Comparison of ENCODE assay signal across 21 mouse cellular contexts in the genomic region with DNA sequence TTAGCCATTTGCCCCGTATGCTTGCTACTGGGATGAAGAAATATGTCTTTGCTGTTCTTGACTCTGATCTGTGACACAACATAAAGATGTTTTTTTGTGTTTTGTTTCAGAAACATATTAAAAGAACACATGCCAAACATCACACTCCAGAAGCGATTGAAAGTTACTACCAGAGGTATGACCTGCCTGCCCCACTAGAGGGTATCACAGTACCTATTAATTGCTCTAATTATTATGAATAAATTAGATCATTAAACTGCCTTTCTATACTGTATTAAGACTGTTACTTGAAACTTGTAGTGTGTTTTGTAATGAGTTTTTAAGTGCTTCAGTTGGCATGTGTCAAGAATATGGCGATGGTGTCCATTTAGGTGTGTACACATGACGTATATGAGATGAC. TPM values are rescaled to one million over a fixed set of nuclear protein-coding genes. Genes with fewer than 3 reads are reported as not detected.
DNase-seq lines count a peak whose midpoint lies in the region; ATAC-seq and TF ChIP-seq lines count a peak whose summit lies in the region.
"Had no signal": no experiment of that assay in that cellular context is flagged by ENCODE, and none has a peak within 500 bp of the region (broad histone marks: within the 10 kb centered on the region; RNA-seq: fewer than 3 reads in every experiment).

No protein-coding gene starts in this region.

- no peak overlapping the region for H3K4me3 ChIP-seq in heart, adult 2 months
- no peak overlapping the region for H3K4me3 ChIP-seq in heart, embryonic 10.5 days
- no peak overlapping the region for H3K4me3 ChIP-seq in hindbrain, embryonic 13.5 days
- H3K4me3 ChIP-seq in hindbrain, embryonic 10.5 days = no peak overlapping the region
- no peak overlapping the region for H3K4me3 ChIP-seq in midbrain, postnatal 0 days (ENCODE audit: low read depth, low read length)
- no peak overlapping the region for H3K4me3 ChIP-seq in midbrain, embryonic 15.5 days
- H3K4me3 ChIP-seq in stomach, postnatal 0 days (ENCODE audit: low read depth, low read length) = no peak overlapping the region
- H3K4me3 ChIP-seq: embryonic facial prominence, embryonic 10.5 days; forebrain, embryonic 13.5 days; heart, embryonic 13.5 days had no signal

- TF ChIP-seq CTCF in heart, adult 2 months (IDR thresholded peaks at IDR 0.05) = peak; percentile 45
- peak; percentile 23; the same call in 1 of the 2 replicates for TF ChIP-seq CTCF in midbrain, postnatal 0 days (IDR thresholded peaks at IDR 0.05)
- TF ChIP-seq CTCF in stomach, postnatal 0 days (IDR thresholded peaks at IDR 0.05; ENCODE audit: low read depth) = peak; percentile 51

- H3K9ac ChIP-seq in heart, adult 2 months (ENCODE audit: low read depth, low read length) = no peak overlapping the region
- no peak overlapping the region for H3K9ac ChIP-seq in hindbrain, embryonic 13.5 days
- H3K9ac ChIP-seq in midbrain, postnatal 0 days (replicated peaks; ENCODE audit: low read length, poor library complexity, severe bottlenecking) = no peak overlapping the region
- no peak overlapping the region for H3K9ac ChIP-seq in midbrain, embryonic 15.5 days
- H3K9ac ChIP-seq in stomach, postnatal 0 days (ENCODE audit: low read length) = no peak overlapping the region
- H3K9ac ChIP-seq: forebrain, embryonic 13.5 days; heart, embryonic 13.5 days had no signal

- intact Hi-C loops in heart, adult 2 months (cut with DNase I) = no loop called here

- H3K36me3 ChIP-seq in heart, adult 2 months (ENCODE audit: control insufficient read depth, insufficient read depth, low read length) = no peaks in the 10 kb centered on the region
- H3K36me3 ChIP-seq in heart, embryonic 10.5 days = peaks cover 12% of the 10 kb centered on the region; the same call in 1 of the 2 replicates
- 0 out of 2 replicates have a peak, but pooled peaks cover 9% of the 10 kb centered on the region for H3K36me3 ChIP-seq in hindbrain, embryonic 13.5 days
- peaks cover 7% of the 10 kb centered on the region for H3K36me3 ChIP-seq in hindbrain, embryonic 10.5 days
- no peaks in the 10 kb centered on the region for H3K36me3 ChIP-seq in midbrain, postnatal 0 days (ENCODE audit: insufficient read depth, low read length)
- no peaks in the 10 kb centered on the region for H3K36me3 ChIP-seq in midbrain, embryonic 15.5 days (replicated peaks)
- H3K36me3 ChIP-seq in stomach, postnatal 0 days (ENCODE audit: control insufficient read depth, insufficient read depth, low read length) = 0 out of 2 replicates have a peak, but pooled peaks cover 2% of the 10 kb centered on the region

- no peaks in the 10 kb centered on the region for H3K79me2 ChIP-seq in heart, adult 2 months (replicated peaks; ENCODE audit: control insufficient read depth, insufficient read depth, low read length)

- H3K27me3 ChIP-seq in heart, adult 2 months (ENCODE audit: control insufficient read depth, insufficient read depth, low read length) = no peaks in the 10 kb centered on the region
- H3K27me3 ChIP-seq in heart, embryonic 10.5 days (ENCODE audit: insufficient read depth, poor library complexity, severe bottlenecking) = no peaks in the 10 kb centered on the region
- H3K27me3 ChIP-seq in hindbrain, embryonic 13.5 days = no peaks in the 10 kb centered on the region
- no peaks in the 10 kb centered on the region for H3K27me3 ChIP-seq in hindbrain, embryonic 10.5 days (ENCODE audit: insufficient read depth, poor library complexity, severe bottlenecking)
- no peaks in the 10 kb centered on the region for H3K27me3 ChIP-seq in midbrain, postnatal 0 days (ENCODE audit: insufficient read depth, low read length)
- H3K27me3 ChIP-seq in midbrain, embryonic 15.5 days (replicated peaks) = no peaks in the 10 kb centered on the region
- no peaks in the 10 kb centered on the region for H3K27me3 ChIP-seq in stomach, postnatal 0 days (ENCODE audit: control insufficient read depth, insufficient read depth, low read length)
- H3K27me3 ChIP-seq: forebrain, embryonic 13.5 days; heart, embryonic 13.5 days had no signal

- no peak for ATAC-seq in hindbrain, embryonic 13.5 days (ENCODE audit: low FRiP score)
- ATAC-seq in midbrain, postnatal 0 days (ENCODE audit: low FRiP score) = no peak
- ATAC-seq in midbrain, embryonic 15.5 days (replicated peaks) = no peak
- ATAC-seq in stomach, postnatal 0 days (ENCODE audit: low FRiP score, low TSS enrichment) = no peak
- ATAC-seq in megakaryocyte progenitor cell, adult 5-6 weeks (replicated peaks; ENCODE audit: poor library complexity) = no peak
- ATAC-seq: forebrain, embryonic 13.5 days; inflammation-experienced regulatory T-cells, adult 6 months; intestine, postnatal 0 days had no signal

- no peak for DNase-seq in heart, adult 2 months
- no peak for DNase-seq in heart, embryonic 10.5 days (ENCODE audit: low spot score)
- no peak for DNase-seq in hindbrain, embryonic 10.5 days (ENCODE audit: low spot score)
- no peak for DNase-seq in midbrain, postnatal 0 days (ENCODE audit: low spot score)
- no peak for DNase-seq in stomach, postnatal 0 days (ENCODE audit: low spot score)
- DNase-seq: adrenal gland, adult 8-10 months; adrenal gland, postnatal 36 days; cerebellum, adult 2 months; cerebellum, postnatal 10 days; gastrocnemius, postnatal 10 days; heart, adult 18-20 months; heart, postnatal 10 days; heart, postnatal 4 days had no signal

- H3K4me2 ChIP-seq in hindbrain, embryonic 13.5 days = no peak overlapping the region
- no peak overlapping the region for H3K4me2 ChIP-seq in midbrain, postnatal 0 days (ENCODE audit: low read depth, low read length, poor library complexity, severe bottlenecking)
- no peak overlapping the region for H3K4me2 ChIP-seq in midbrain, embryonic 15.5 days
- no peak overlapping the region for H3K4me2 ChIP-seq in stomach, postnatal 0 days (replicated peaks; ENCODE audit: low read depth)
- H3K4me2 ChIP-seq: forebrain, embryonic 13.5 days; heart, embryonic 13.5 days had no signal

- no peaks in the 10 kb centered on the region for H3K4me1 ChIP-seq in heart, adult 2 months (ENCODE audit: control insufficient read depth, insufficient read depth, low read length)
- peaks cover 11% of the 10 kb centered on the region for H3K4me1 ChIP-seq in heart, embryonic 10.5 days
- H3K4me1 ChIP-seq in hindbrain, embryonic 13.5 days (replicated peaks) = peaks cover 19% of the 10 kb centered on the region
- H3K4me1 ChIP-seq in hindbrain, embryonic 10.5 days (replicated peaks) = peaks cover 18% of the 10 kb centered on the region
- no peaks in the 10 kb centered on the region for H3K4me1 ChIP-seq in midbrain, postnatal 0 days (ENCODE audit: insufficient read depth, low read length)
- no peaks in the 10 kb centered on the region for H3K4me1 ChIP-seq in midbrain, embryonic 15.5 days
- no peaks in the 10 kb centered on the region for H3K4me1 ChIP-seq in stomach, postnatal 0 days (replicated peaks; ENCODE audit: control insufficient read depth, insufficient read depth)
- H3K4me1 ChIP-seq: heart, embryonic 13.5 days had no signal

- H3K27ac ChIP-seq in heart, adult 2 months = no peak overlapping the region
- no peak overlapping the region for H3K27ac ChIP-seq in heart, embryonic 10.5 days
- 0 out of 2 replicates have a peak overlapping the region, but pooled peaks have one; percentile 83 for H3K27ac ChIP-seq in hindbrain, embryonic 13.5 days
- H3K27ac ChIP-seq in hindbrain, embryonic 10.5 days = no peak overlapping the region
- H3K27ac ChIP-seq in midbrain, postnatal 0 days (ENCODE audit: low read depth, low read length) = no peak overlapping the region
- H3K27ac ChIP-seq in midbrain, embryonic 15.5 days = no peak overlapping the region
- H3K27ac ChIP-seq in stomach, postnatal 0 days (replicated peaks) = no peak overlapping the region
- H3K27ac ChIP-seq: embryonic facial prominence, embryonic 10.5 days; forebrain, embryonic 13.5 days; heart, embryonic 13.5 days had no signal

- no peak for TF ChIP-seq POLR2A in heart, adult 2 months (IDR thresholded peaks at IDR 0.05; ENCODE audit: insufficient read depth, low read depth, low read length)

- 93% methylated on average over 4 of the region's 4 CpGs for WGBS in heart, adult 2 months
- WGBS in heart, embryonic 10.5 days = 90% methylated on average over 4 of the region's 4 CpGs
- 70% methylated on average over 4 of the region's 4 CpGs for WGBS in hindbrain, embryonic 13.5 days
- WGBS in hindbrain, embryonic 10.5 days = 84% methylated on average over 4 of the region's 4 CpGs
- 97% methylated on average over 4 of the region's 4 CpGs for WGBS in midbrain, postnatal 0 days
- WGBS in midbrain, embryonic 15.5 days = 98% methylated on average over 4 of the region's 4 CpGs
- 94% methylated on average over 4 of the region's 4 CpGs for WGBS in stomach, postnatal 0 days

- no peak for TF ChIP-seq EP300 in heart, adult 2 months (IDR thresholded peaks at IDR 0.05; ENCODE audit: insufficient read depth, low read depth, low read length)
- TF ChIP-seq EP300 in stomach, postnatal 0 days (optimal IDR thresholded peaks at IDR 0.05) = no peak

- no peaks in the 10 kb centered on the region for H3K9me3 ChIP-seq in heart, embryonic 10.5 days
- H3K9me3 ChIP-seq in hindbrain, embryonic 13.5 days = no peaks in the 10 kb centered on the region
- no peaks in the 10 kb centered on the region for H3K9me3 ChIP-seq in hindbrain, embryonic 10.5 days
- no peaks in the 10 kb centered on the region for H3K9me3 ChIP-seq in midbrain, postnatal 0 days (ENCODE audit: low read length)
- no peaks in the 10 kb centered on the region for H3K9me3 ChIP-seq in midbrain, embryonic 15.5 days
- H3K9me3 ChIP-seq in stomach, postnatal 0 days (ENCODE audit: control insufficient read depth, low read length) = no peaks in the 10 kb centered on the region
- H3K9me3 ChIP-seq: embryonic facial prominence, embryonic 10.5 days; forebrain, embryonic 13.5 days; heart, embryonic 13.5 days had no signal

RNA-seq across cellular contexts. Expression of gene BC052040, which starts 50.3 kb away (rescaled TPM):
- total RNA-seq in heart, adult 2 months (2021) = 1 to 10 TPM; 2.3 to 2.8 TPM
- 2.1 and 3.2 TPM in 2 replicates for polyA plus RNA-seq in heart, adult 2 months (2012; rRNA removed)
- 22.4 and 26.5 TPM in 2 replicates for polyA plus RNA-seq in heart, embryonic 10.5 days (2016; fragmentation: Nextera tagmentation; extraction: Ambion mirVana)
- 16.7 and 18.1 TPM in 2 replicates for polyA plus RNA-seq in hindbrain, embryonic 13.5 days (2015; fragmentation: Nextera tagmentation; extraction: Ambion mirVana)
- polyA plus RNA-seq in hindbrain, embryonic 10.5 days (2016; fragmentation: Nextera tagmentation; extraction: Ambion mirVana) = 23.7 and 25.1 TPM in 2 replicates
- total RNA-seq in midbrain, postnatal 0 days (2014; rRNA removed) = 17.3 and 18.9 TPM in 2 replicates
- polyA plus RNA-seq in midbrain, postnatal 0 days (2015; fragmentation: Nextera tagmentation; extraction: Ambion mirVana) = 16.1 and 16.8 TPM in 2 replicates
- polyA plus RNA-seq in midbrain, embryonic 15.5 days (2015; fragmentation: Nextera tagmentation; extraction: Ambion mirVana) = 17.3 and 19.6 TPM in 2 replicates
- 3.8 and 4.4 TPM in 2 replicates for polyA plus RNA-seq in stomach, postnatal 0 days (2015; fragmentation: Nextera tagmentation; extraction: Ambion mirVana)
- total RNA-seq in megakaryocyte progenitor cell, adult 5-6 weeks (2015) = 20.5 and 21.4 TPM in 2 replicates
- 4.8 and 5.3 TPM in 2 replicates for total RNA-seq in megakaryocyte progenitor cell, adult 5-6 weeks (2017)
